Mouse (Mus musculus): ENCODE data around the gene 1700001P01Rik.
"Not testable (repeated sequence)": the region's sequence is repeated elsewhere in the genome, so short reads cannot be mapped to it uniquely, and the experiment has no call there.

Gene 1700001P01Rik

GRCm38 (mm10) chr11:97793165-97793564 lies 17.4 kb upstream of the 1700001P01Rik start:
- DNase-seq (ENCODE audit: low read depth): no peak

DNA sequence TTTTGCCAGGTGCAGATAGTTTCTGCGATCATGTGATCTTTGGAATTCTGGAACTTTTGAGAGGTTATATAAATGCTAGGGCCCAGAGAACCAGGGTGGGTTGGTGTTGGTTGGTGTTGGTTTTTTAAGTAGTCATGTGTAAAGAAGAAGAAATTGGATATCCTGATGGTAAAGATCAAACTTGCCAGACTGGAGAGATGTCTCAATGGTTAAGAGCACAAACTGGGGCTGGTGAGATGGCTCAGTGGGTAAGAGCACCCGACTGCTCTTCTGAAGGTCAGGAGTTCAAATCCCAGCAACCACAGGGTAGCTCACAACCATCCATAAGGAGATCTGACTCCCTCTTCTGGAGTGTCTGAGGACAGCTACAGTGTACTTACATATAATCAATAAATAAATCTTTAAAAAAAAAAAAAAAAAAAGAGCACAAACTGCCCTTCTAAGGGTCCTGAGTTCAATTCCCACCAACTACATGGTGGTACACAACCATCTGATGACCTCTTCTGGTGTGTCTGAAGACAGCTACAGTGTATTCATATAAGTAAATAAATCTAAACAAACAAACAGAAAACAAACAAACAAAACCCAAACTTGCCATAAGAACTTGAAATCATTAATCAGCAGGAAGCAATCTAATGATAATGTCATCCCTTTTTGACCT lies 15.2 kb upstream of the 1700001P01Rik start:
- not testable (repeated sequence) for DNase-seq (ENCODE audit: low read depth)

DNA sequence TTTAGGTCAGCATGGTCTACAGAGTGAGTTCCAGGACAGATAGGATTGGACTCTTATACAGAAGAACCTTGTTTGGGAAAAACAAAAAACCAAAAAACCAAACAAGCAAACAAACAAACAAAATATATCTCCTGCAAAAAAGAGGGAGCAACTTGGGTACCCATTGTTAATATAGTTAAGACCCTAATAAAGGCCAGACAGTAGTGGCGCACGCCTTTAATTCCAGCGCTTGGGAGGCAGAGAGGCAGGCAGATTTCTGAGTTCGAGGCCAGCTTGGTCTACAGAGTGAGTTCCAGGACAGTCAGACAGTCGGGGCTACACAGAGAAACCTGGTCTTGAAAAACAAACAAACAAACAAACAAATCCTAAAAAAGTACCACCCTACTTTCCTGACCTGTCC lies 14.0 kb upstream of the 1700001P01Rik start:
- DNase-seq (ENCODE audit: low read depth): no peak

- no peak for DNase-seq (ENCODE audit: low read depth)
Observed at GRCm38 (mm10) chr11:97787961-97788360, 12.2 kb upstream of the 1700001P01Rik start.

DNA sequence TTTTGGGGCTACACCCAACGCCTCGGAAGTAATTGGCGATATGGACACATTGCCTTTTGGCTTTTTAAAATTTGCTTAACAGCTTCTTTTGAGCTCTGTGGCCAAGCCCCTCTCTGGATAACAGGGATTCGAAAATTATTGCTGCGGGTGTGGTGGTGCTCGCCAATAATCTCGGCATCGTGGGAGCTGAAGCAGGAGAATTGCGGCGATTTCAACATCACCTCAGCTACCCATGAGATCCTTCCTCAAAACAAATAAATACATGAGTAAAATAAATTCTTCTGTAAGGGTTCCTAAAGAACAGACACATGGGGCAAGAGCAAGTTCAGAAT lies 6.8 kb upstream of the 1700001P01Rik start:
- no peak for DNase-seq (ENCODE audit: low read depth)

DNA sequence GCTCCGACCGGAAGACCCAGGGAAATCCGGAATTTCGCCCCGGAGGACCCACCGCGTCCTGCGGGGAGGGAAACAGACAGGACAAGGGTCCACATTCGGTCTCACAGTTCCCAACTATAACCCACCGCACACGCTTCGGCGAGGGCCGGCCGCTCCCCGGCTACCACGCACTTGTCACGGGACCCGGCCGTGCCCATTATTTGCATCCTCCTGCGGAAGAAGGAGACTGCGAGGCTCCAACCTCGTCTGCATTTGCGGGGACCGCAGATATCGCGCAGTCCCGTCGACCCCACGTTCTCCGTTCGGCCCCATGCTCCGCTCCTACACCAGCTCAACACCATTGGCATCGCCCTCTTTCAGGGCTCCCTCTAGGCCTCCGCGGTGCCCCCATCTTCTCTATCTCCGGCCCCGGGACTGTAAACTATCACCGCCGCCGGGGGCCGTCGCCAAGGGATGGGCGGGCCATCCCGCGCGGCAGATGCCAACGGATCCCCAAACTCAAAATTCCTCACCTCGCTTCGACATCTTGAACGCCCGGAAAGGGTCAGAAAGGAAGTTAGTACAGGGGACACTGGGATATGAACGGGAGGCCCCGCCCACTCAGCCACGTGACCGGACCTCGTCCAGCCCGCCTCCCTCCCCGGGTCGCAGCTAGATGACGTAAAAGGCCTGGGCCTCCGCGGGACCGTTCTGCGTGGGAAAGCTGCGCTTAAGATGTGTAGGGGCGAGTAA lies 6.3 kb upstream of the 1700001P01Rik start, which contains the start of gene Rpl23:
Gene Rpl23, minus strand, starts transcription at position 606 of the 732 bp plus-strand sequence.
- DNase-seq (ENCODE audit: low read depth): peak; percentile 91

- DNase-seq (ENCODE audit: low read depth): no peak
Observed at GRCm38 (mm10) chr11:97781478-97781831, 5.7 kb upstream of the 1700001P01Rik start.

- no peak for DNase-seq (ENCODE audit: low read depth)
Observed at GRCm38 (mm10) chr11:97779968-97780701, 4.4 kb upstream of the 1700001P01Rik start.

- DNase-seq (ENCODE audit: low read depth): no peak
Observed at GRCm38 (mm10) chr11:97778918-97779317, 3.2 kb upstream of the 1700001P01Rik start.

- DNase-seq (ENCODE audit: low read depth): no peak
Observed at GRCm38 (mm10) chr11:97777129-97777529, 1.4 kb upstream of the 1700001P01Rik start.

- no peak for DNase-seq (ENCODE audit: low read depth)
Observed at GRCm38 (mm10) chr11:97776497-97777128, 895 bp upstream of the 1700001P01Rik start.

DNA sequence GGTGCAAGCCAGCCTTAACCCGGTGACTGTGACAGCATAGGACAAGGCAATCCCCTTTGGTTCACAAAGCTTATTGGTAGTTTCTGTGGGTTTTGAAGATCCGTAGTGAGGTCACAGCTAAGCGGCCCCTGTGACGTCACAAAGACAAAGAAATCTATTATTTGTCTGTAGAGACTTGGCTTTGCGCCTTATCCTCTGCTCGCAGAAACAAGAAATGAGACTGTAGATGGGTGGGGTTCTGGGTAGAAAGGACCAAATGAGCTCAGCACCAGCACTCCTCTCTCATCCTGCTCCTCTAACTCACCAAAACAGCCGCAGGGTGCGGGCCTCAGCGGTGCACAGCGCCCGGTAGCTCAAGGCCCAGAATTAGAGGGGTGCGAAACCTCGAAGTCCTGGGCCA lies 532 bp downstream of the 1700001P01Rik start:
- DNase-seq (ENCODE audit: low read depth): no peak

DNA sequence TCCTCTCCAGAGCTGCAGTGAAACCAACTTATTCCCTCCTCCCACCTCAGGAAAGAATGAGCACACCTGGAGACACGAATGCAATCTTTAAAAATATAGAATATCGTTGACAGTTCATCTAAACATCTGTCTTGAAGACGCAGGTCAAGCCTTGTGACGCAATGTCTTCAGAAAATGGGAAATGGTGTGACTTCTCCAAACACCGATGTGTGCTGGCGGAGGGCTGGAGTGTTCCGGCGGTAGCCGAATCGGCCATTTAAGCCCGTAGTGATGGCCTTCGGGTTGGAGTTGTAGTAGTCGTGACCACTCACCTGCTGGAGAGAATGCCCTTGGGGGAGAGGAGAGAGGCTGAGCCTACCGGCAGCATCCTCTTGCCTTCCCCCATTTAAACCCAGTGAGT lies 4.3 kb downstream of the 1700001P01Rik start:
- DNase-seq (ENCODE audit: low read depth): no peak

GRCm38 (mm10) chr11:97769704-97770103 lies 6.0 kb downstream of the 1700001P01Rik start:
- no peak for DNase-seq (ENCODE audit: low read depth)

DNA sequence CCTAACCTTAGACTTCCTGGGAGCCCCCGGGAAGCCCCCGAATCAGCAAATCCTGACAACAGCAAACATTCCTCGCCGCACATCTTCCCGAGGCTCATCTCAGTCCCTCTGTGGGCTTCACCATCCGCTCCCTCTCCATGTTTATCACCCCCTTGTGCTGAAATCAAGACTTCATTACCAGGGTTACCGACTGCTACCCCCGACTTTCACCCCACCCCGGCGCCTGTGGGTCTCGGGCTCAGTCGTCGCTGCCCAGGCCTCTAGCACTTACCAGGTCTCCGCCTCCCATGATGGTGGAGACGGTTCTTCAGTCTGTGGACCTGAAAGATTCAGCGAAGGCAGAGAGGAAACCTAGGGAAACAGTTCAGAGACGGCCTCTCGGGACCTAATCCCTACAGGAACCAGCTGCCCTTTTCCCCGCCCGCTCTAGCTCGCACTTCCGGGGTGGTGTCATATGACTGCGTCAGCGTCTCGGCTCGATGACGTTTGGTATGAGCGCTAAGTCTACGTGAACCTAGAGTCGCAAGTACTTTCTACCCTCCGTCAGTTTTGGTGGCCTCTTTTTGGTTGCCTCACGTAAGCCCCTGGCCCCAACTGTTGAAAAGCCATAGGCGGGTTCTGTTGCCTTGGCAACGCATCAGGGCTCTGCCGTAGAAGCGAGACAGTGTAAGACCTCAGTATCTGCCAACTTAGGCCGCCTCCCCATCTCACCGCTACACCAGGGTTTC lies 9.4 kb downstream of the 1700001P01Rik start, which contains the start of gene Cwc25:
Gene Cwc25, minus strand, starts transcription at position 403 of the 728 bp plus-strand sequence.
- DNase-seq (ENCODE audit: low read depth): peak; percentile 95

DNA sequence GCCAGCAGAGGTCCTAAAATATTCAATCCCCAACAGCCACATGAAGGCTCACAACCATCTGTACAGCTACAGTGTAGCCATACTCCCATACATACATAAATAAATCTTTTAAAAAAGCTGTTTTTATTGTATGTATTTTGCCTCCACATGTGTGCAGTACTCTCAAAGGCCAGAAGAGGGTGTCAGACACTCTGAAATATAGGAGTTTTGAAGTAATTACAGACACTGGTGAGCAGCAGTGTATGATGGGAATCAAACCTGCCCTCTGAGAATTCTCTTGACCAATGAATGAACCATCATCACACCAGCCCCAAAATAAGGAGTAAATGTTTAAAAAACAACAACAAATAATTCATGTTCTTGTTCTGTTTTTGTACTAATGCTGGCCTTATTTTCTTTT lies 14.1 kb downstream of the 1700001P01Rik start:
- no peak for DNase-seq (ENCODE audit: low read depth)

- DNase-seq (ENCODE audit: low read depth): no peak
Observed at GRCm38 (mm10) chr11:97758942-97759341, 16.8 kb downstream of the 1700001P01Rik start.

DNA sequence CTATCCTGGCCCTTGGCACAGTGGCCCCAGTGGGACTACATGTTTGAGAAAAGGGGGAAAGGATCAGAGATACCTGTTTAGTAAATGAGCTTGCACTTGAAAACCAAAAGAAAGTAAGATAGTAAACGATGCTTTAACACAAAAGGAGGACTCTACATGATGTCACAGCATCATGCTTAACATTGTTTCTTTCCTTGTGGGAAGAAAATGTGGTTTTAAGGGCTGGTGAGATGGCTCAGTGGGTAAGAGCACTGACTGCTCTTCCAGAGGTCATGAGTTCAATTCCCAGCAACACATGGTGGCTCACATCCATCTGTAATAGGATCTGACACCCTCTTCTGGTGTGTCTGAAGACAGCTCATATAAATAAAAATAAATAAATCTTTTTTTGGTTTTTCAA lies 17.6 kb downstream of the 1700001P01Rik start:
- no peak for DNase-seq (ENCODE audit: low read depth)

DNA sequence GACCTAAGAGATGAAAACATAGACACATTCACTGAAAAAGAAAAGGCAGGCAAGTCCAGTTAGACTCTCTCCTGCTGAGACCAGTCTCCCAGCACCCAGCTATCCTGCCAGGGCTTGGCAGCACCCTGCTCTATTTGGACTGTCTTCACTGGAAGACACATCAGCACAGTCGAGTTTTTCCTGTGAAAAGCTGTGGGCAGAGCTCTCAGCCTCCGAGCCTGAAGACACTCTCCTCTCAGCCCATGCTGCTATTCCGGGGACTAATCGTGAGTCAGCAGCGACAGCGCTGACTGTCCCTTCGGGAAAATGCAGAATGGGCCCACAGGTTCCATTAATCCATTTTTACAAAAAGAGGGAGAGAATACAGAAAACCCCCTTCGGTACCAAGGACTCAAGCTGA lies 22.4 kb downstream of the 1700001P01Rik start:
- no peak for DNase-seq (ENCODE audit: low read depth)

GRCm38 (mm10) chr11:97748496-97748895 lies 27.2 kb downstream of the 1700001P01Rik start:
- DNase-seq (ENCODE audit: low read depth): no peak

DNA sequence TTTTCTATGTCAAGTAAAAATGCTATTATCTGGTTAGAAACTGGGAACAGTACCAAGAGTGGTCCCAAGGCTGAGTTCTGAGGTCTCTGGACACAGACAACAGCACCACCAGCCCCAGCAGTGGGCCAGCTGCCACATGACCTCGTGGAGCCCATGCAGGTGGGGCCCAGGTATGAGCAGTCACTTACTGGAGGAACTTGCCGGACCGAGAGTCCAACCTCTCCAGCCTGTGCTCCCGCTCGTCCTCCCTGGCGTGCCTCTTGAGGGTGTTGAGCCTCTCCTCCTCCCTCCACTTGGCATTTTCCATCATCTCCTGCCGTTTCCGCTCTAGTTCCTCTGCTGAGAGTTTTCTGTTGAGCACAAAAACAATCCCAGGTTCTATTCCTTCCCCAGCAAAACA lies 27.9 kb downstream of the 1700001P01Rik start:
- no peak for DNase-seq (ENCODE audit: low read depth)

- no peak for DNase-seq (ENCODE audit: low read depth)
Observed at GRCm38 (mm10) chr11:97745331-97745721, 30.4 kb downstream of the 1700001P01Rik start.
